Mouse (Mus musculus) left cerebral cortex, adult 6 months (tissue): ENCODE results near the gene Gm20816. TPM values are rescaled to one million over a fixed set of nuclear protein-coding genes. Genes with fewer than 3 reads are reported as not detected.

Experiments used
- long read RNA-seq, 2 experiments: library from polyadenylated mRNA; unstranded; transcript quantifications; one replicate each; pipeline ENCODE4 v2.0.0; 2019 to 2020
- polyA plus RNA-seq: library from polyadenylated mRNA; unstranded; fragments of <200 nt; fragmentation: Nextera tagmentation; gene quantifications from 2 replicates; pipeline ENCODE4 v1.2.3, GENCODE M21; 2021

Gm20816 gene
- not detected in 2 replicates for polyA plus RNA-seq
- long read RNA-seq, experiment 1 = 0 reads
- long read RNA-seq, experiment 2 = 0 reads

DNA sequence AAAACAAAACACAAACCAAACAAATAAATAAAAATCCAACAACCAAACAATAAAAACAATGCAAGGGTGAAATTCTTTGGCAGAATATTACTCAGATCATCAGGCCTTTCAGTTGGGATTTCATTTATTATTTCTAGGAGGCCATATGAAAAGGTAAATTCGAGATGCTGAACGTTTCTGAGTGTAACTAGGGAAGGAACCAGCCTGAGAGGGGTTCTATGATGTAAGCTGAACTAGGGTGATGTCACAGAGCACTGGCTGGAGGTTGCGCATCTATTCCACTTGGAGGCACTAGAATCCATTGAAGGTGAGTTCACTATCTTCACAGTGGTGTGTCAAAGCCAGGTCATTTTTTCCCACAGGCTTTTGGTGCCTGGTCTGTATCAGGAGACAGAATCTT lies at the start of gene Gm20816:
Gene Gm20816 (plus strand): TSS at position 301 of the 400 bp plus-strand sequence.

Other genes with a start within 250 kb of the Gm20816 start
- not detected in 2 replicates for gene Gm20937, start 243.1 kb upstream of the Gm20816 start, polyA plus RNA-seq